Mouse (Mus musculus): ENCODE measurements around the gene 1700001J03Rik.

The 1700001J03Rik gene

GRCm38 (mm10) chr5:146185204-146185603 is at the start of gene 1700001J03Rik:
Gene 1700001J03Rik, minus strand, starts transcription at chr5:146185304.
- in situ Hi-C loops (cut with MseI, MboI): loop anchor here in 1 of 2 experiments (10.0 kb wide), 1 partner anchor 120 kb away; no protein-coding TSS in a partner anchor

- in situ Hi-C loops (cut with MseI, MboI): no loop called here
Measured at GRCm38 (mm10) chr5:146234336-146234735, 49.2 kb upstream of the 1700001J03Rik start.

DNA sequence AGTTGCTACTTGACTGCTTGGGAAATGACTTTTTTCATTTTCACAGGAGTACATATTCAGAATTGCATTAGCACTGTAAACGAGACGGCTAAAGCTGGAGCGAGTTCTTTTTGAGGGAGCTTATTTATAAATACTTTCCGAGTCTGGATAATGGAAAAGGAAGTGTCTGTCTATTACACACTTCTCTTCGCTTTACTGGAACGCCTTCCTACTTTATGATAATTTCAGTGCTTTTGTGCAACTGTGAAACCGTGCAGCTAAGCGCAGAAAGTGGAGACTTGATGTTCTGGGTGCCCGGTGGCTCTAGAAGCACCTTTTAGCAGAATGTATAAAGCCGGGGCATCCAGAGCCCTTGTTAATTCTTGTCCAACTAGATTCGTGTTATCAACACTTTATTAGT is 47.7 kb upstream of the 1700001J03Rik start:
- in situ Hi-C loops (cut with MseI, MboI): no loop called here

DNA sequence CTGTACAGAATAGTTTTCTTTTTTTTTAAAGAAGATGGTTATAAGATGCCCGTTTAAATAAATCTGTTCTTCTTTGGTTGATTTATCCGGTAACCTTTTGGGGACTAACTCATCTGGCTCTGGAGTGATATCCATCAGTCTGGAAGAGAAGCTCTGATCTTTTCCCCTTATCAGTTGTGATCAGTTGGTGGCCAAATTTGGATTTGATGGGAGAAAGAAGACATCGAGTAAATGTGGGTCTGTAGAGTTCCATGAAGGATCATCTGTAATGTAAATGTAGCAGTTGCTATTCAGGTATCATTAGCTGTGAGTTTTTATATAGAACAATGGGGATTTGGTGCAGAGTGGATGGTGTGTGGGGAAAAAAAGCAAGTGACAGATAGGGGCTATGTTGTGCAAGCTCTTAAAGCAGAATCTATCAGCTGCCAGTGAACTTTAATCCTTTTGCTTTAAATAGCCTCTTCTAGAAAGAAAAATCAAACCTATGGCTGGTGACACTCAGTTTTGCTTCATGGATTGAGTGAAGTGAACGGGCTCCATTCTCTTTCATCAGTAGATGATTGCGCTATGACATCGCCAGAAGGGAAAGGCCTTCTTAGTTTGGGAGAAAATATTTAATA is 47.1 kb upstream of the 1700001J03Rik start:
- in situ Hi-C loops (cut with MseI, MboI): no loop called here

DNA sequence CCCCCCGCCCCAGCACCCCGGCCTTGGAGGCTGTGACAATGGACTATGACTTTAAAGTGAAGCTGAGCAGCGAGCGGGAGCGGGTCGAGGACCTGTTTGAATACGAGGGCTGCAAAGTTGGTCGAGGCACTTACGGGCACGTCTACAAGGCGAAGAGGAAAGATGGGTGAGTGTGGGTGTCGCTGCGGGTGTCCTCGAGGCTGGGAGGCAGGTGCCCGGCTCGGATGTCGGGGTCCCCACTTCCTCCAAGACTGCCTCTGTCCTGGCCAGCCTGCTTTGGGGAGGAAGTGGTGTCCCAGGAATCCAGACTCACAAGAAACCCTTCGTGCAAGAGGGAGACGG is 46.5 kb upstream of the 1700001J03Rik start:
- in situ Hi-C loops (cut with MseI, MboI): no loop called here

GRCm38 (mm10) chr5:146230864-146231654 is 46.0 kb upstream of the 1700001J03Rik start, which contains the start of gene Cdk8:
Gene Cdk8, plus strand, starts transcription at chr5:146231230.
- in situ Hi-C loops (cut with MseI, MboI): no loop called here

DNA sequence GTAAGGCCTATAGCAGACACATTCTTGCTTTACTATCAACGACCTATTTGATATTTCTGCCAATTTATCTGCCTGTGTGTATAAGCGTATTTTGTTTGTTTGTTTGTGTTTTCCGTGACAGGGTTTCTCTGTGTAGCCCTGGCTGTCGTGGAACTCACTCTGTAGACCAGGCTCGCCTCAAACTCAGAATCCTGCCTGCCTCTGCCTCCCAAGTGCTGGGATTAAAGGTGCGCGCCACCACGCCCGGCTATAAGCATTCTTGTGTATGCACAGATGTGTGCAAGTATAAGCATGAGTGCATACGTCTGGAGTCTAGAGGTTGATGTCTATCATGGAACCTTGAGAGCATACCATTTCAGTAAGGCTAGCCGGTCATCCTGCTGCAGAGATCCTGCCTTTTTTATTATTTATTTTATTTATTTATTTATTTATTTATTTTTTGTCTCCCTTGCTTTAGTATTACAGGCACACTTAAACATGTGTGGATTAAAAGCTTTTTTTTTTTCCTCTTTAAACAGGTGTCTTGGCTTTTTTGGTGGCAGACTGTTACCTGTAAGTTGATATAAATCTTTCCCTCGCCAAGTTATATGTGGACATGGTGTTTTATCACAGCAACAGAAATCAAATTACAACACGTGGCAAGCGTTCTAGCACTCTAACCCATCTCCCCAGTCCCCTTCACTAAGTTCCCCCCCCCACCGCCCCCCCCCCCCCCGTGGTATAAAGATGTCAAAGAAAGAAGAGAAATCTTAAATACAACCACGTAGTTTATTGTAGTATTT is 45.0 kb upstream of the 1700001J03Rik start:
- in situ Hi-C loops (cut with MseI, MboI): no loop called here

GRCm38 (mm10) chr5:146227496-146227895 is 42.4 kb upstream of the 1700001J03Rik start:
- in situ Hi-C loops (cut with MseI, MboI): no loop called here

GRCm38 (mm10) chr5:146223786-146224185 is 38.7 kb upstream of the 1700001J03Rik start:
- in situ Hi-C loops (cut with MseI, MboI): no loop called here

GRCm38 (mm10) chr5:146221722-146222121 is 36.6 kb upstream of the 1700001J03Rik start:
- in situ Hi-C loops (cut with MseI, MboI): no loop called here

DNA sequence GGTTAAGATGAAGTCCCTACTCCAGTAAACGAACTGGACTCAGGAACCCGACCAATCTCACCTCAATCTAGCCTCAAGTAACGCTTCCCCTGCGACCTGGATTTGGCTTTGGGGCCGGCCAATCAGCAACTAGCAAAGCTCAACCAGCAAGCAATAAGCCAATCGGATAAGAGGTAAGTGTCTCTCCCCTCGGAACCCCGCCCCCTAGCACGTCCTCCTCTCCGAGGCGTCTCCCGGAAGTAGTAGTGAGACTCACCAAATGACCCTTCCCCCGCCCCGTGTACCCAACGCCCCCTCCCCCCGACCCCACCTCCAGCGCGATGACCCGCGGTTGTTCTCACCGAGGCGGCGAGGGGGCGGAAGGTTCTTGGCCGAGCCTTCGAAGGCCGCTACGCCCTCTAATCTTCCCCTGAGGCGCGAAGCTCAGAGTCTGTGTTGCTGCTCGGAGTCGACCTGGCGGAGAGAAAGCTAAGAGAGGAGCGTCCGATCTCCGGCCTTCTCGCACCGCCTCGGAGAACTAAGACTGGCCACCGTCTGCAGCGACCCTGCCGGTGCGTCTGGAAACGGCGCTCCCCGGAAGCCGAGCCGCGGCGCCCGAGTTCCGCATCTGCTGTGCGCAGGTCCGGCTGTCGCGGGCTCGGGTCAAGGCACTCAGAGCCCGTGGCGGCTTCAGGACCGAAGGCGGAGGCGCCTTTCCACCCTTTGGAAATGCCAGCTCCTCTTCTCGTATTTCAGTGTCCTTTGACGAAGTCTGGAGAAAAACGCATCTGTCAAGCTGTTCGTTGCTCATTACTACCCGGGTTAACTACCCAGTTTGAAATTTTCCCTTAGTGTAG is 36.0 kb upstream of the 1700001J03Rik start, which contains the start of gene Rnf6:
Gene Rnf6, minus strand, starts transcription at position 677 of the 836 bp plus-strand sequence.
- in situ Hi-C loops (cut with MseI, MboI): no loop called here

DNA sequence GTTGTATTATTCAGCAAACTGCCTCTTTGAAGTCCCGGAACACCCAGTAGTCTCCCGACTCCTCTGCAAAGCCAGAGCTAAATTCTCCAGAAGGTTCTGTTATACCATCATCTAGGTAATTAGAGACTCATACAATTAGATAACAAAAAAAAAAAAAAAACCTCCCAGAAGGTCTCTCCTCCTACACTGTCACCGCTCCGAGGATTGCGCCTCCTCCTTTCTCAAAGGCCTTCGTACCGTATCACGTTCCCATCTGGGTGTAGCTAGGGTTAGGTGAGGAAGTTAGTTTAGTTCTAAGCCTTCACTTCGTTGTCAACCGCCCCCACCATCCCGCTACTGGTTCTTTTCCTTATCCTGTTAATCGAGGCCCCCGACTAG is 35.4 kb upstream of the 1700001J03Rik start:
- in situ Hi-C loops (cut with MseI, MboI): no loop called here

GRCm38 (mm10) chr5:146205537-146205936 is 20.4 kb upstream of the 1700001J03Rik start:
- in situ Hi-C loops (cut with MseI, MboI): no loop called here

DNA sequence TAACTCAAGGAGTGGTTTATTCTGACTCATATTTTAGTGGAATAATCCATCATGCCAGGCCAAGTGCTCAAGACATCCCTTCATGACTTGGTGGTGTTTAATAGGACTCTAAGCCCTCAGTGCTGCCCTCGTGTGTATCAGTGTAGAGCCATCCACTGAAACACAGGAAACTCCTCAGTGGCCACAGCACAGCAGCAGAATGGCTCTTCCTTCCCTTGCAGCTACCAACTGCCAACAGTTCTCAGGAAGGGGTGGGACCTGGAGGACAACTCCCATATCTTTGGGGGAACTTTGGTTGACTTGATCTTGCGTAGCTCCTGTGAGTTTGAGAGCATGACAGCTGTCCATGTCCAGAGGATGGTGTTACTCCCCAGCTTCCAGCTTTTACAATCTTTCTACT is 18.8 kb upstream of the 1700001J03Rik start:
- in situ Hi-C loops (cut with MseI, MboI): no loop called here

- in situ Hi-C loops (cut with MseI, MboI): no loop called here
Measured at GRCm38 (mm10) chr5:146200580-146200979, 15.5 kb upstream of the 1700001J03Rik start.

DNA sequence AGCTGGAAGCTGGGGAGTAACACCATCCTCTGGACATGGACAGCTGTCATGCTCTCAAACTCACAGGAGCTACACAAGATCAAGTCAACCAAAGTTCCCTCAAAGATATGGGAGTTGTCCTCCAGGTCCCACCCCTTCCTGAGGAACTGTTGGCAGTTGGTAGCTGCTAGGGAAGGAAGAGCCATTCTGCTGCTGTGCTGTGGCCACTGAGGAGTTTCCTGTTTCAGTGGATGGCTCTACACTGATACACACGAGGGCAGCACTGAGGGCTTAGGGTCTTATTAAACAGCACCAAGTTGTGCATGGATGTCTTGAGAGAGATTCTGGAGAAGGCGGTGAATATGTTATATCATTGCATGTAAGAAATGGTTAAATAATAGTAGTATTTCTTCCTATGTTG is 14.4 kb upstream of the 1700001J03Rik start:
- in situ Hi-C loops (cut with MseI, MboI): no loop called here

DNA sequence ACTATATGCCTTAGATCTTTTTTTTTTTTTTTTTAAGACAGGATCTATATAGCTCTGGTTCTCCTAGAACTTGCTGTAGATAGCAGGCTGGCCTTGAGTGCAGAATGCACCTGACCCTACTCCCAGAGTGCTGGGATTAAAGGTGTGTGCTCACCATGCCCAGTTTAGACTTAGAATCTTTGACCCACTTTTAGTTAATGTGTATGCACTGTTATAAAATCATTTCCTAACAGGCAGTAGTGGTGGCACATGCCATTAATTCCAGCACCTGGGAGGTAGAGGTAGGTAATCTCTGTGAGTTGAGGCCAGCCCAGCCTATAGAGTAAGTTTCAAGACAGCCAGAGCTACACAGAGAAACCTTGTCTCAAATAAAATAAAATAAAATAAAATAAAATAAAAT is 14.0 kb upstream of the 1700001J03Rik start:
- in situ Hi-C loops (cut with MseI, MboI): no loop called here

DNA sequence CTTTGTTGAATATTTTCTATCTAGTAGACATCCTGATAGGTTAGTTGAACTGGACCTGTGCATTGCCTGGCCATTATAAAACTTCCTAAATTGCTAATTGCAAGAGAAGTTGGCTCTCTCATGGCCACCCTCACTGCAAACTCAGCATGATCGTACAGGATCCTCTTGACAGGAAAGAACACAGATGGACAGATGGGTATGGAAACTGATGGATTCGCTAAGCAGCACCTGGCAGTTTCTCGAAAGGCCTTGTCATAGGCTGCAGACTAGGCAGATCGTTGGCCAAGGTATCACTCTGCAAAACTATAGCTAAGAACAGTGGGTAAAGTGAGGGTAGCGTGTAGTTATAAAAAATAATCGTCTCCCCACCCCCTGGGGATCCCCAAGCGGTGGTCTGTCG is 8.3 kb upstream of the 1700001J03Rik start:
- in situ Hi-C loops (cut with MseI, MboI): no loop called here

DNA sequence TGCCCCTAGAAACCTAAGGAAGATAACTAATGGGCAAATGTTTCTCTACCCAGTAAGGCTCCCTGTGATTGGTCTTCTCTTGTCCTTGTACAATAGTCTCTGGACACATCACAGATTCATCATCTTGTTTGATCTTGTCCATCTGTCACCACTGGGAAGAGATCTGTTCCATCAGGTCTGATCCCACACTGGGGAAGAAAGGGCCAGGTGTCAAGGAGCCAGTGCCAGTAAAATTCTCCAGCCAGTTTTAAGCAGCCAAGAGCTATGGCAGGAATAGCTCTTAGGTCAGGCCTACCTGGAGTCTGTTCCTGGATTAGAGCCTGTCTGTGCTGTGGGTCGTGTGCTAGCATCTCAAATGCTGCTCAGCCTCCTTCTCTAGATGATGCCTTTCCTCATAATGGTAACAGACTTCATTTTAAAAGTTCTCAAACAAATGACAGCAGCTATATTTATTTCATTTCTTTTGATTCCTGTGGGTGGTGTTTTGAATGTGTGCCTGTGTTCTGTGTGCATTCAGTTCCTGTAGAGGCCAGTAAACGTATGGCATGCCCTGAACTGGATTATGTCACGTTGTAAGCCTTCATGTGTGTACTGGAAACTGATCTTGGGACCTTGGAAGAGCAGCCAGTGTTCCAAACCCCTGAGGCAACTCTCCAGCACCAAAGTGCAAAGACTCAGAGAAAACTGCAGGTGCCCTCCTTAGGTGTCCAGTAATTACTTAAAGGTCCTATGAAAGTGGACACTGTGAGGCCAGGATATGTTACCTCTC is 5.6 kb upstream of the 1700001J03Rik start:
- in situ Hi-C loops (cut with MseI, MboI): no loop called here

DNA sequence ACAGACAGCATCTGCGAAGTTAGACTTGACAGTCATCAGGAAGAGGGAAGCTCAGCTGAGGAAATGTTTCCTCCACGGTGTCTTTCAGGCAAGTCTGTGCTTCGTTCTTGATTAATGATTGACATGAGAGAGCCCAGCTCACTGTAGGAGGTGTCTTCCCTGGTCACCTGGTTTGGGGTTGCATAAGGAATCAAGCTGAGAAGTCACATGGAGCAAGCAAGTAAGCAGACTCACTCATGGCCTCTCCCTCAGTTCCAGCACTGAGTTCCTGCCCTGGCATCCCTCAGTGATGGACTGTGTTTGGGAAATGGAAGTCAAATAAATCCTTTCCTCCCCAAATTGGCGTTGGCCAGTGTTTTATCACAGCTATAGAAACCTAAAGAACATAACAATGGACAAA is 5.0 kb upstream of the 1700001J03Rik start:
- in situ Hi-C loops (cut with MseI, MboI): no loop called here

GRCm38 (mm10) chr5:146188712-146189111 is 3.6 kb upstream of the 1700001J03Rik start:
- in situ Hi-C loops (cut with MseI, MboI): loop anchor here in 1 of 2 experiments (10.0 kb wide), 1 partner anchor 116 kb away; no protein-coding TSS in a partner anchor

Measured in mouse trophoblast stem cell (cell line).